23 mouse cellular contexts compared by ENCODE assay signal in the genomic region with DNA sequence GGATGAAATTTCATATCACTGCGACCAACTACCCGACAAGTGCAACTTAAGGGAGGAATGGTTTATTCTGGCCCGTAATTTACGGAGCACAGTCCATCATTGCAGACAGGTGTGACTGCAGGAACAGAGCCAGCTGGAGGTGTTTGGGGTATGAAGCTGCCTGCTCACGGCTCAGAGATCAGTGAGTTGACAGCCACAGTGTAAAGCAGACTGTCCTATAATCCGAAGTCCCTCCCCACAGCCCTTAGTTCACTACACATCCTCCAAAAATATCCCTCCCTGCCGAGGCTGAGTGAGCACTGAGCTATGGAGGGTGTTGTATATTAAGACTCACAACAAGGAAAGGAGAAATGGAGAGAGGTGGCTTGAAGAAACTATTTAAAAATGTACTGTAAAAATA.
"Had no signal": no experiment of that assay in that cellular context is flagged by ENCODE, and none has a peak within 500 bp of the region (broad histone marks: within the 10 kb centered on the region; RNA-seq: fewer than 3 reads in every experiment).

No protein-coding gene starts in this region.

- H3K4me2 ChIP-seq: forebrain, embryonic 15.5 days; heart, embryonic 11.5 days; heart, embryonic 13.5 days; heart, embryonic 15.5 days; hindbrain, embryonic 13.5 days; hindbrain, embryonic 15.5 days; limb, embryonic 12.5 days; liver, embryonic 11.5 days; liver, embryonic 13.5 days; liver, embryonic 15.5 days had no signal

- H3K27me3 ChIP-seq: forebrain, embryonic 15.5 days; heart, embryonic 13.5 days; heart, embryonic 15.5 days; hindbrain, embryonic 13.5 days; hindbrain, embryonic 15.5 days; limb, embryonic 12.5 days; liver, embryonic 13.5 days; liver, embryonic 15.5 days had no signal

- H3K27ac ChIP-seq: forebrain, embryonic 15.5 days; heart, adult 2 months; heart, embryonic 13.5 days; heart, embryonic 15.5 days; hindbrain, embryonic 13.5 days; hindbrain, embryonic 15.5 days; hindbrain, postnatal 0 days; layer of hippocampus, adult 2 months; left cerebral cortex, adult 2 months; limb, embryonic 10.5 days; limb, embryonic 12.5 days; liver, embryonic 13.5 days; liver, embryonic 15.5 days had no signal

- H3K36me3 ChIP-seq: forebrain, embryonic 15.5 days; heart, embryonic 13.5 days; heart, embryonic 15.5 days; hindbrain, embryonic 13.5 days; hindbrain, embryonic 15.5 days; limb, embryonic 10.5 days; limb, embryonic 12.5 days; liver, embryonic 13.5 days; liver, embryonic 15.5 days had no signal

- H3K9me3 ChIP-seq: forebrain, embryonic 15.5 days; heart, embryonic 13.5 days; heart, embryonic 15.5 days; hindbrain, embryonic 13.5 days; hindbrain, embryonic 15.5 days; limb, embryonic 10.5 days; limb, embryonic 12.5 days; liver, embryonic 13.5 days; liver, embryonic 15.5 days had no signal

- ATAC-seq: forebrain, embryonic 15.5 days; forebrain, postnatal 0 days; hindbrain, postnatal 0 days; intestine, embryonic 16.5 days had no signal

- H3K9ac ChIP-seq: forebrain, embryonic 15.5 days; forebrain, postnatal 0 days; heart, embryonic 13.5 days; heart, embryonic 15.5 days; hindbrain, embryonic 13.5 days; hindbrain, embryonic 15.5 days; limb, embryonic 12.5 days; liver, embryonic 13.5 days; liver, embryonic 15.5 days had no signal

- DNase-seq: forebrain, postnatal 0 days; gastrocnemius, postnatal 14 days; gastrocnemius, postnatal 36 days; heart, adult 11 months; heart, adult 2 months; heart, postnatal 14 days; heart, postnatal 36 days; liver; liver, embryonic 13.5 days had no signal

- H3K4me3 ChIP-seq: forebrain, embryonic 15.5 days; heart, adult 2 months; heart, embryonic 13.5 days; heart, embryonic 15.5 days; hindbrain, embryonic 13.5 days; hindbrain, embryonic 15.5 days; layer of hippocampus, adult 2 months; left cerebral cortex, adult 2 months; limb, embryonic 10.5 days; limb, embryonic 12.5 days; liver, embryonic 13.5 days; liver, embryonic 15.5 days had no signal

- H3K4me1 ChIP-seq: forebrain, embryonic 15.5 days; heart, embryonic 13.5 days; heart, embryonic 15.5 days; hindbrain, embryonic 13.5 days; hindbrain, embryonic 15.5 days; limb, embryonic 10.5 days; limb, embryonic 12.5 days; liver, embryonic 13.5 days; liver, embryonic 15.5 days had no signal
